Mouse (Mus musculus) bone marrow, adult 2 months (tissue): ENCODE results near the gene Slc25a29. TPM values are rescaled to one million over a fixed set of nuclear protein-coding genes. Genes with fewer than 3 reads are reported as not detected.
A peak's percentile ranks its signal among the peaks of the same experiment; 100 is the strongest.

ENCODE experiments used
- H3K27ac ChIP-seq: fragments of 200-500 bp; 2 replicates; pipeline ENCODE4 v1.5.1; 2012; ENCODE audit warnings: low read depth, mild to moderate bottlenecking, control low read depth, inconsistent platforms, low read length; ENCODE audit not compliant: control insufficient read depth, poor library complexity, insufficient read depth
- H3K4me1 ChIP-seq: fragments of 200-500 bp; 2 replicates; pipeline ENCODE4 v1.6.1; 2011; ENCODE audit warnings: low read length; ENCODE audit not compliant: control insufficient read depth, insufficient read depth
- H3K4me3 ChIP-seq: fragments of 200-500 bp; replicated peaks from 2 replicates; pipeline ENCODE3; 2011; ENCODE audit warnings: mild to moderate bottlenecking, low read depth, low read length, control low read depth; ENCODE audit not compliant: control insufficient read depth
- CTCF ChIP-seq: fragments of 200-500 bp; IDR thresholded peaks from 2 replicates; pipeline ENCODE4 v1.5.1; 2011; ENCODE audit warnings: low read length, control low read depth; ENCODE audit not compliant: control insufficient read depth, insufficient read depth
- POLR2A ChIP-seq: fragments of 200-500 bp; IDR thresholded peaks from 2 replicates; pipeline ENCODE4 v1.6.1; 2011; ENCODE audit warnings: low read depth, mild to moderate bottlenecking, control low read depth, low read length, borderline replicate concordance; ENCODE audit not compliant: control insufficient read depth
- WGBS: fragments of 180-500 bp; shearing (Covaris S2); methylation state at CpG from one replicate; pipeline ENCODE4 v1.1.7; 2018; 5-methylcytosine and 5-hydroxymethylcytosine counted together
- polyA plus RNA-seq: library from polyadenylated mRNA; stranded (reverse); fragments of >200 nt; gene quantifications from 2 replicates; pipeline ENCODE4 v1.2.4, GENCODE M21; 2011; ENCODE audit warnings: low replicate concordance; ENCODE audit not compliant: missing spikeins, insufficient read depth, insufficient read length

Gene Slc25a29
- polyA plus RNA-seq, 1 experiment: 2.5 TPM

GRCm38 (mm10) chr12:108842663-108843062 is 7.0 kb upstream of the Slc25a29 start:
- H3K4me3 ChIP-seq: no peak overlapping the region
- 58% methylated on average over 7 of the region's 7 CpGs for WGBS
- peaks cover 6% of the 10 kb centered on the region for H3K4me1 ChIP-seq
- no peak for TF ChIP-seq POLR2A
- no peak for TF ChIP-seq CTCF
- H3K27ac ChIP-seq: no peak overlapping the region

DNA sequence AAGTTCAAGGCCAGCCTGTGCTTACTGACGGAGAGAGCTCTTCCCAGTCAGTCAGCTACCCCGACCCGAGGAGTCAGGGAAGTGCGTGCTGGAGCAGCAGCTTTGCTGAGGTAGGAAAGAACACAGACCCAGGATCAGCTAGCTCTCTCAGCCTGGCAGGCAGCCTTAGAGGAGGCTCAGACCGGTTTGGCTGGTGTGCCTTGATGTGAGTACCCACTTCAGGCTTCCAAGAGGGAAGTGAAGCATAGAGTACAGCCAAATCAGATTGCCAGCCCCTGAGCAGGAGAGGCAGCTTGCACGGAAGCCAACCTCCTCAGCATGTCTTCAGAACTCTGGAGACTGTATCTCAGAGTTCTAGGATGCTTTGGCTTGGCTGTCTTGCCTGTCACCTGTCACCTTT is 5.5 kb upstream of the Slc25a29 start:
- Histone ChIP-seq H3K4me1 (peaks cover 7% of the 10 kb centered on the region), H3K4me3 (no peak overlapping the region), H3K27ac (no peak overlapping the region)
- TF ChIP-seq POLR2A (no peak), CTCF (no peak)
- 88% methylated on average over 6 of the region's 6 CpGs for WGBS

DNA sequence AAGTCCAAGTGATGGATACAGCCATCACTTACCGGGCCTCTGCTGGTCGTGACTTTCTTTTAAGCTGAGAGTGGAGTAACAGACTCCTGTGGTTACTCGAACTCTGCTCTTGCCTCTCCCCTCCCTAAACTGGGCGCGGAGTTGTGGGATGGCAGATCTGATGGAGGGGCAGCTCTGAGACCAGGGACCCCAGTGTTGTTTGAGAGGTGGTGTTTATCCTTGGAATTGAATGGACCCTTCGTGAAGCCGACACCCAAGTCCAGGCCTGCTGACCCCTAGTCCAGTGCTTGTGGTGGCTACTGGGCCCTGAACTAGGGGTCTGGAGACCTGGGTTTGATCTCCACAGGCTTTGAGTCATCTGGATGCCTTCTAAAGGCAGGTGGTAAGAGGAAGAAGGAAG is 1.0 kb upstream of the Slc25a29 start:
- H3K27ac ChIP-seq: no peak overlapping the region
- 38% methylated on average over 7 of the region's 7 CpGs for WGBS
- no peak overlapping the region for H3K4me3 ChIP-seq
- H3K4me1 ChIP-seq: peaks cover 13% of the 10 kb centered on the region; the same call in 1 of the 2 replicates
- TF ChIP-seq CTCF (no peak), POLR2A (no peak)

DNA sequence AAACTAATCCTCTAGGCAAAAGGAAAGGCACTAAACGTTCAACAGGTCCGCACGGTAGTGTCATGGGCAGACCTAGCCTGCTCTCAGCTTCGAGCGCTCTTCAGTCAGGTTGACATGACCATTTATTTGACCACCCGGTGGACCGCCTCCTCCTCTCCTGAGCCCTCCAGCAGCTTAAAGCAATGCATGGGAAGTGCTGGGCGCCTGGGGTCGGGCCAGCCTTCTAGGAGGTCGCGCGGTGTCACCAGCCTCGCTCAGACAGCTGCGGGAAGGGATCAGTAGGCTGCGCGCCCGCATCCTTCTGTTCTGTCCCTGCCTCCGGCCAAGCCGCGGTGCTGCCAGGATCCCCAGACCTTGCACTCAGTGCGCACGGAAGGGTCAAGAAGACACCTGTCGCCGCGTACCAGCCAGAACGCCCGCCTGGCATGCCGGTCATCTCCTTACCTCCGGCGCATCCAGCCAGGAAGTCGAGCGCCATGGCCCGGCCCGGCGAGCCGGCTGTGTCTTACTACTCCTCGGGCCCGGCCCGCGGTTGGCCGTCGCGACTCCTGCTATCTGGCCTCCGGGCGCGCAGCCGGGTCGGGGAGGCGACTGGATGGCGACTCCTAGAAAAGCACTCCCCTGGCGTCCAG is 359 bp downstream of the Slc25a29 start:
- 6% methylated on average over 51 of the region's 51 CpGs for WGBS
- Histone ChIP-seq H3K4me3 (peak overlapping the region; percentile 79), H3K27ac (peak overlapping the region; percentile 52; the same call in 1 of the 2 replicates), H3K4me1 (peaks cover 13% of the 10 kb centered on the region; the same call in 1 of the 2 replicates)
- no peak for TF ChIP-seq CTCF
- TF ChIP-seq POLR2A: no peak; the same call in 1 of the 2 replicates

DNA sequence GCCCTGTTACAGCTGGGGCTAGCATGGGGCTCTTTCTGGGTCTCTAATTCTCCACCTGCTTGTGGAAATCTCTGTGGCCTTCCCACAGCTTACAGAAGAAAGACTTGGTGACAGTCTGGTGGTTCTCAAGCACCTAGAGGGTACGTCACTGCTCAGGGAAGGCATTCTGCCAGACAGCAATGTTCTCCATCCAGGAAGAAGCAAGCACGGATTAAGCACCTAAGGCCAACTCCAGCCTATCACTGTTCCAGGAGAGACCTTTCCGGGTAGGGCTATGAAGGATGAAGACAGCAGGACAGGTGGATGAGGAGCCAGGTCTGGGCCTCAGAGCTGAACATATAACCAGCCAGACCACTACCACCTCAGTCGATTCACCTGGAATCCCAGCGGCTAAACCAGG is 897 bp downstream of the Slc25a29 start:
- H3K4me1 ChIP-seq: peaks cover 13% of the 10 kb centered on the region; the same call in 1 of the 2 replicates

GRCm38 (mm10) chr12:108834337-108834736 is 1.3 kb downstream of the Slc25a29 start:
- Histone ChIP-seq H3K4me1 (peaks cover 13% of the 10 kb centered on the region; the same call in 1 of the 2 replicates), H3K4me3 (no peak overlapping the region), H3K27ac (no peak overlapping the region)
- no peak for TF ChIP-seq POLR2A
- TF ChIP-seq CTCF: no peak
- WGBS: 80% methylated on average over 3 of the region's 3 CpGs

More for the DNA sequence above, 897 bp downstream of the Slc25a29 start:
- no peak overlapping the region for H3K27ac ChIP-seq
- TF ChIP-seq POLR2A (no peak), CTCF (no peak)
- 62% methylated on average over 5 of the region's 5 CpGs for WGBS
- no peak overlapping the region for H3K4me3 ChIP-seq

- 83% methylated on average over 3 of the region's 3 CpGs for WGBS
- Histone ChIP-seq H3K27ac (no peak overlapping the region), H3K4me3 (no peak overlapping the region), H3K4me1 (peaks cover 10% of the 10 kb centered on the region; the same call in 1 of the 2 replicates)
- no peak for TF ChIP-seq POLR2A
- TF ChIP-seq CTCF: no peak
Observed at GRCm38 (mm10) chr12:108833408-108833807, 2.3 kb downstream of the Slc25a29 start.

DNA sequence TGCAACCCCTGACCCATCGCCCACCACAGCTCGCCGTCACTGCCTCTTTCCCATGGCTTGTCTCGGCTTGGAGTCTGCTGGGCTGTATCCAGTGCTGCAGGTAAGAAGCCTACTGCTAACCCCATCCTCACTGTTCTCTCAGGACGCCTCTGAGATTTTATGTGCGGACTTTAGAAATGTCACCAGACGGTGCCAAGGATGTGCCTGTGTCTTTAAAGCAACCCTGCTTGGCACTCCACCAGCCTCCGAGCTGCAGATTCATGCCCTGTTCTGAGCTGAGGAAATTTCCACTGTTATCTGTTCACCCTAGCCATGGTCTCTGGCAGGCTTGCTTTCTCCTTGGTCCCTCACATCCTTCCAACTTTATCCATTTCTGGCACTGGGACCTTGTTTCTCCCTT is 2.8 kb downstream of the Slc25a29 start:
- no peak for TF ChIP-seq POLR2A
- no peak for TF ChIP-seq CTCF
- peaks cover 10% of the 10 kb centered on the region; the same call in 1 of the 2 replicates for H3K4me1 ChIP-seq
- 72% methylated on average over 8 of the region's 8 CpGs for WGBS
- no peak overlapping the region for H3K4me3 ChIP-seq
- H3K27ac ChIP-seq: no peak overlapping the region

GRCm38 (mm10) chr12:108831966-108832643 is 3.6 kb downstream of the Slc25a29 start:
- 31% methylated on average over 9 of the region's 9 CpGs for WGBS
- Histone ChIP-seq H3K27ac (0 out of 2 replicates have a peak overlapping the region, but pooled peaks have one; percentile 16), H3K4me3 (no peak overlapping the region), H3K4me1 (peaks cover 8% of the 10 kb centered on the region; the same call in 1 of the 2 replicates)
- TF ChIP-seq POLR2A (no peak), CTCF (no peak)
